8 mouse cellular contexts compared by ENCODE assay signal in the genomic region with DNA sequence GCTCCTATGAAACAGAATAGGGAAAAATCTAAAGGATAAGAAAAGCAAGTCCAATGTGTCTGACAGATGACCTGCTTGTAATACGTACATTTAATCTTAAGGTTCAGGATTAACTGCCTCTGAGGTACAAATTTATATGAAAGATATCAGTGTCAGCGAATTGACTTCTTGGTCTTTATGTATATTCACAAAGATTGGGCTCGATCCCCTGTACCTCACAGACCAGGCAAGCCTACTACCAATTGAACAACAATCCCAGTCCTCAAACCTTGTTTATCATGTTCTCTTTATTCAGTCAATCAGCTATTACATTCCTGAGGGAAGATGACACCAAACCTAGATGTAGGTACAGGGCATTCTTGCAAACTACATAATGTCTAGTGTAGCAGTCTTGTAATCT. TPM values are rescaled to one million over a fixed set of nuclear protein-coding genes. Genes with fewer than 3 reads are reported as not detected.
DNase-seq lines count a peak whose midpoint lies in the region; ATAC-seq and TF ChIP-seq lines count a peak whose summit lies in the region.

No protein-coding gene starts in this region.

- H3K4me1 ChIP-seq in CH12.LX (ENCODE audit: control insufficient read depth in 1 of 2, insufficient read depth in 2 of 2), result peaks cover 8 to 17% of the 10 kb centered on the region in 2 experiments
- peaks cover 21% of the 10 kb centered on the region for H3K4me1 ChIP-seq in forebrain, embryonic 13.5 days
- peaks cover 33% of the 10 kb centered on the region for H3K4me1 ChIP-seq in liver, embryonic 12.5 days

- ATAC-seq in forebrain, embryonic 13.5 days, result no peak
- no peak for ATAC-seq in liver, embryonic 12.5 days
- ATAC-seq in frontal cortex, adult (ENCODE audit: low TSS enrichment), result no peak

- dilution Hi-C loops in CH12.LX (cut with MboI; ENCODE audit: extremely low pct_ligation_motif_present, extremely low pct_unique_long_range_greater_than_20kb, low sequenced_read_pairs), result no loop called here

- peaks cover 3 to 12% of the 10 kb centered on the region in 2 experiments for H3K36me3 ChIP-seq in CH12.LX (replicated peaks in 1 of 2; ENCODE audit: control insufficient read depth in 1 of 2, insufficient read depth in 1 of 2, low read length in 1 of 2)
- H3K36me3 ChIP-seq in forebrain, embryonic 13.5 days (ENCODE audit: poor library complexity, severe bottlenecking), result 0 out of 2 replicates have a peak, but pooled peaks cover 3% of the 10 kb centered on the region
- H3K36me3 ChIP-seq in liver, embryonic 12.5 days, result peaks cover 7% of the 10 kb centered on the region

- H3K27me3 ChIP-seq in CH12.LX (replicated peaks), result peaks cover 2% of the 10 kb centered on the region
- no peaks in the 10 kb centered on the region for H3K27me3 ChIP-seq in forebrain, embryonic 13.5 days
- no peaks in the 10 kb centered on the region for H3K27me3 ChIP-seq in liver, embryonic 12.5 days (replicated peaks)

- H3K9ac ChIP-seq in CH12.LX (ENCODE audit: insufficient read depth, low read depth), result peak overlapping the region; percentile 29
- peak overlapping the region; percentile 60 for H3K9ac ChIP-seq in forebrain, embryonic 13.5 days
- H3K9ac ChIP-seq in liver, embryonic 12.5 days, result peak overlapping the region; percentile 87

- WGBS in forebrain, embryonic 13.5 days, result 12% methylated on average over 3 of the region's 3 CpGs
- WGBS in liver, embryonic 12.5 days (ENCODE audit: insufficient replicate concordance), result 26% methylated on average over 3 of the region's 3 CpGs

- peak overlapping the region; percentile 52 to 61 (median 55) for H3K4me3 ChIP-seq in CH12.LX (replicated peaks in 1 of 3; ENCODE audit: low read depth in 2 of 3, low read length in 2 of 3, poor library complexity in 1 of 3)
- peak overlapping the region; percentile 97 for H3K4me3 ChIP-seq in forebrain, embryonic 13.5 days
- H3K4me3 ChIP-seq in liver, embryonic 12.5 days, result peak overlapping the region; percentile 87

- TF ChIP-seq CTCF in CH12.LX (conservative IDR thresholded peaks at IDR 0.05 in 1 of 2, IDR thresholded peaks at IDR 0.05 in 1 of 2; ENCODE audit: low read depth in 2 of 2, low read length in 2 of 2), result no peak

- in situ Hi-C loops in CH12.LX (cut with MboI; ENCODE audit: low pct_ligation_motif_present, low pct_unique_long_range_greater_than_20kb, low sequenced_read_pairs), result no loop called here

- no peak overlapping the region for H3K27ac ChIP-seq in CH12.LX (ENCODE audit: insufficient read depth, low read depth)
- H3K27ac ChIP-seq in forebrain, embryonic 13.5 days, result peak overlapping the region; percentile 90
- H3K27ac ChIP-seq in liver, embryonic 12.5 days, result peak overlapping the region; percentile 91

- peak; percentile 21 for DNase-seq in heart, adult 11 months
- DNase-seq in heart, postnatal 10 days, result no peak
- DNase-seq in CH12.LX (ENCODE audit: extremely low read depth), result no peak
- DNase-seq in urinary bladder, postnatal 10 days (ENCODE audit: low spot score), result no peak
- no peak for DNase-seq in cerebellum, postnatal 10 days

- TF ChIP-seq EP300 in CH12.LX (IDR thresholded peaks at IDR 0.05; ENCODE audit: low read length), result no peak

- H3K9me3 ChIP-seq in CH12.LX (replicated peaks; ENCODE audit: low read length), result no peaks in the 10 kb centered on the region
- no peaks in the 10 kb centered on the region for H3K9me3 ChIP-seq in forebrain, embryonic 13.5 days (replicated peaks)
- no peaks in the 10 kb centered on the region for H3K9me3 ChIP-seq in liver, embryonic 12.5 days (replicated peaks)

- H3K79me2 ChIP-seq in CH12.LX (replicated peaks; ENCODE audit: control insufficient read depth, extremely low read depth, insufficient read depth, poor library complexity, severe bottlenecking), result peaks cover 28% of the 10 kb centered on the region

- intact Hi-C loops in heart, postnatal 10 days (cut with DNase I), result loop anchor here (2.0 to 5.0 kb wide), 2 partner anchors 75 to 165 kb away; partner anchors contain the start of genes Stox1 and Vps26a

- TF ChIP-seq RAD21 in CH12.LX (IDR thresholded peaks at IDR 0.05; ENCODE audit: low read depth, low read length), result no peak

- H3K4me2 ChIP-seq in CH12.LX (ENCODE audit: insufficient read depth, low read depth, poor library complexity, severe bottlenecking), result peak overlapping the region; percentile 86
- H3K4me2 ChIP-seq in forebrain, embryonic 13.5 days, result peak overlapping the region; percentile 62
- peak overlapping the region; percentile 73 for H3K4me2 ChIP-seq in liver, embryonic 12.5 days

- TF ChIP-seq POLR2A in CH12.LX (IDR thresholded peaks at IDR 0.05; ENCODE audit: low read depth, low read length), result no peak

TF ChIP-seq in CH12.LX, 34 proteins besides CTCF, POLR2A, EP300 and RAD21:
- TF ChIP-seq KAT2A (IDR thresholded peaks at IDR 0.05; ENCODE audit: insufficient replicate concordance, low read length) (no peak), TCF12 (IDR thresholded peaks at IDR 0.05; ENCODE audit: low read depth, low read length) (no peak), JUND (conservative IDR thresholded peaks at IDR 0.05; ENCODE audit: low read depth, low read length) (no peak), UBTF (IDR thresholded peaks at IDR 0.05; ENCODE audit: low read depth, low read length) (no peak), ZMIZ1 (IDR thresholded peaks at IDR 0.05; ENCODE audit: low read depth, low read length) (no peak), ELF1 (IDR thresholded peaks at IDR 0.05; ENCODE audit: low read depth, low read length) (no peak), NRF1 (IDR thresholded peaks at IDR 0.05; ENCODE audit: low read depth, low read length) (no peak), HCFC1 (IDR thresholded peaks at IDR 0.05; ENCODE audit: low read depth, low read length) (no peak), MAFK (IDR thresholded peaks at IDR 0.05; ENCODE audit: insufficient replicate concordance, low read length) (no peak), SMC3 (IDR thresholded peaks at IDR 0.05; ENCODE audit: low read depth, low read length) (no peak), IRF4 (IDR thresholded peaks at IDR 0.05; ENCODE audit: low read depth, low read length) (no peak)

RNA-seq across cellular contexts. Expression of gene Ddx50, which starts 0.9 kb away (rescaled TPM):
- total RNA-seq in heart, postnatal 10 days (2021), result 10 to 100 TPM; 78.8 to 80.0 TPM
- total RNA-seq in CH12.LX (2012; rRNA removed), result 47.2 and 50.5 TPM in 2 replicates
- total RNA-seq in CH12.LX (2014; rRNA removed), result 58.7 and 69.2 TPM in 2 replicates
- 73.5 and 74.4 TPM in 2 replicates for polyA plus RNA-seq in CH12.LX (2012; ENCODE audit: insufficient read length, low read depth)
- 107 and 116 TPM in 2 replicates for polyA plus RNA-seq in forebrain, embryonic 13.5 days (2015; fragmentation: Nextera tagmentation; extraction: Ambion mirVana)
- polyA plus RNA-seq in liver, embryonic 12.5 days (2016; fragmentation: Nextera tagmentation; extraction: Ambion mirVana), result 59.0 and 59.4 TPM in 2 replicates

RNA-seq across cellular contexts. Expression of gene Ddx21, which starts 49.9 kb away (rescaled TPM):
- total RNA-seq in heart, postnatal 10 days (2021), result 10 to 100 TPM; 36.6 to 38.2 TPM
- total RNA-seq in CH12.LX (2012; rRNA removed), result 145 and 208 TPM in 2 replicates
- 110 and 114 TPM in 2 replicates for total RNA-seq in CH12.LX (2014; rRNA removed)
- polyA plus RNA-seq in CH12.LX (2012; ENCODE audit: insufficient read length, low read depth), result 327 and 354 TPM in 2 replicates
- 23.8 and 24.5 TPM in 2 replicates for polyA plus RNA-seq in forebrain, embryonic 13.5 days (2015; fragmentation: Nextera tagmentation; extraction: Ambion mirVana)
- polyA plus RNA-seq in liver, embryonic 12.5 days (2016; fragmentation: Nextera tagmentation; extraction: Ambion mirVana), result 38.3 and 40.6 TPM in 2 replicates

Comparison
In these comparisons a context has a peak if more than half of its experiments do, and no peak if none do; other contexts are left out.
1. H3K9ac ChIP-seq: peak in every context shown above with its lines; median percentile 87 in liver, embryonic 12.5 days; 60 in forebrain, embryonic 13.5 days; 29 in CH12.LX.